Mouse (Mus musculus) testis, adult 2 months (tissue): ENCODE measurements around the gene Snu13. TPM values are rescaled to one million over a fixed set of nuclear protein-coding genes. Genes with fewer than 3 reads are reported as not detected.

ENCODE experiments used
- H3K27ac ChIP-seq: fragments of 200-500 bp; 2 replicates; pipeline ENCODE4 v1.5.1; 2012; ENCODE audit warnings: low read depth, low read length; ENCODE audit not compliant: control insufficient read depth, insufficient read depth
- H3K27me3 ChIP-seq: fragments of 200-500 bp; 2 replicates; pipeline ENCODE4 v1.6.1; 2012; ENCODE audit warnings: mild to moderate bottlenecking, low read length, moderate library complexity; ENCODE audit not compliant: control insufficient read depth, insufficient read depth
- H3K36me3 ChIP-seq: fragments of 200-500 bp; 2 replicates; pipeline ENCODE4 v1.6.1; 2012; ENCODE audit warnings: mild to moderate bottlenecking, low read length; ENCODE audit not compliant: control insufficient read depth, insufficient read depth
- H3K4me1 ChIP-seq: fragments of 200-500 bp; 2 replicates; pipeline ENCODE4 v1.6.1; 2012; ENCODE audit warnings: low read length; ENCODE audit not compliant: control insufficient read depth, insufficient read depth
- H3K4me3 ChIP-seq: fragments of 200-500 bp; 2 replicates; pipeline ENCODE4 v1.5.1; 2012; ENCODE audit warnings: low read depth, mild to moderate bottlenecking, low read length, moderate library complexity, mixed read lengths; ENCODE audit not compliant: control insufficient read depth
- CTCF ChIP-seq: fragments of 200-500 bp; IDR thresholded peaks from 2 replicates; pipeline ENCODE4 v1.5.1; 2012; ENCODE audit warnings: low read depth, mild to moderate bottlenecking, inconsistent platforms, low read length, moderate library complexity; ENCODE audit not compliant: control insufficient read depth, insufficient read depth, insufficient replicate concordance
- POLR2A ChIP-seq: fragments of 200-500 bp; IDR thresholded peaks from 2 replicates; pipeline ENCODE4 v1.6.1; 2012; ENCODE audit warnings: low read depth, mild to moderate bottlenecking, inconsistent platforms, low read length, moderate library complexity; ENCODE audit not compliant: control insufficient read depth
- polyA plus RNA-seq: library from polyadenylated mRNA; depleted of rRNA; stranded (reverse); fragments of >200 nt; gene quantifications from 2 replicates; pipeline ENCODE4 v1.2.3, GENCODE M21; 2012

Snu13 gene
- polyA plus RNA-seq, 1 experiment, result 68.8 TPM

DNA sequence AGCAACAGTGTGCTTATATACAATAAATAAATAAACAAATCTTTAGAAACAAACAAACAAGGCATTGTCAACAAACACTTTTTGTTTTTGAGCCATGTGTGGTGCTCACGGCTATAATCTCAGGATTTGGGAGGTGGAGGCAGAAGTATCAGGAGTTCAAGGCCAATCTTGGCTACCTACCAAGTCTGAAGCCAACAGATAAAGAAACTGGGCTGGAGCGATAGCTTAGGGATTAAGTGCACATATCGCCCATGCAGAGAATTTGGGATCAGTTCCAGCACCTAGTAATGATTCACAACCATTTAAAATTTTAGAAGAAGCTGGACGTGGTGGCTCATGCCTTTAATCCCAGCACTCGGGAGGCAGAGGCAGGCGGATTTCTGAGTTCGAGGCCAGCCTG lies 26.1 kb upstream of the Snu13 start:
- no peaks in the 10 kb centered on the region for H3K36me3 ChIP-seq
- H3K4me1 ChIP-seq, result peaks cover 8% of the 10 kb centered on the region
- TF ChIP-seq POLR2A (no peak), CTCF (no peak)
- H3K27ac ChIP-seq, result no peak overlapping the region
- no peak overlapping the region for H3K4me3 ChIP-seq
- no peaks in the 10 kb centered on the region for H3K27me3 ChIP-seq

DNA sequence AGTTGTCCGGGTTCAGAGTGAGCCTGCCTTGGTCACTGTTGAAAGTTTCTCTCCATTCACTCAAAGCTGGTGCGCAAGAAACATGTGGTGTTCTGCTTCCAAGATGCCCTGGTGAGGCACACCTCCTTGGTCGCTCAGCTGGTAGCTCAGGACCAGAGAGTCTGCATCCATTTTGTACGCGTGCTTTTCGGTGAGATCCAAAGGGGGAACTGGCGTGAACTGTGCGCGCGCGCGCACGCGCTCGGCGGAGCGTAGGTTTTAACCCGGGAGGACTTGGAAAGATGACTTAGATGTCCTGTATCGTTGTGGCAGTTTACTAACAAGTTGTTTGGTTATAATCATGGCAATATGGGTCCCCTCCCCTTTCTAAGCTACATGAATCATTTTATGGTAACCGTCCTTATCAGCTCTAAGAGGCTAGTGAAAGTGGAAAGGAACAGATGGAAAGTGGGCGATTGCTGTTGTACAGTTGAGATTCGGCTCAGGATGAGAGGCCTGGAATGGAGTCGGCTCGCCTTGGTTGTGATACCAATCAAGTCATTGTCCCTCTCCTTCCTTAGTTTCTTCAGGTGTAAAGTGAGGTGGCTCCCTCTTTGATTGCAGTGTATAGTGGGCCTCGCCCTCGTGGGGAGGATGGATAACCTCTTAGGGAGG lies 24.5 kb upstream of the Snu13 start:
- Histone ChIP-seq H3K4me3 (no peak overlapping the region), H3K27me3 (no peaks in the 10 kb centered on the region), H3K36me3 (no peaks in the 10 kb centered on the region), H3K4me1 (peaks cover 8% of the 10 kb centered on the region), H3K27ac (no peak overlapping the region)
- TF ChIP-seq POLR2A (no peak), CTCF (no peak)

DNA sequence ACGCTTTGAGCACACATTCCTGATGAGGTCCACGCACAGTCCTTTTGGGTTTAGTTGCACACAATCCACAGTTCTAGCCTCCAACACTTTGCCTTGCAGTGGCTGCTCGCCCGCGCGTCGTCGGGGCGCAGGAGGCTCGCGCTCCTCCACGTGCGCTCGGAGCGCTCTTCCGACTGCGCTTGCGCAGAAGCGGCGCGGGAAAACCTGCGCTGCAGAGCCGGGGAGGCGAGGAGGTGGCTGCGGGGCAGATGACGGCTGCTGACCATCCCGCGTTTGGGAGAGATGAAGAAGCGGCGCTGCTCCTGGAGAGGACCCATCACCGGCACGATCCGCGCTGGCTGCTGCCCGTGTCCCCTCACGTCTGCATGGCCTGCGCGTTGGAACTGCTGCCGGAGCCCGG lies 22.5 kb upstream of the Snu13 start, which contains the start of gene Mei1:
TSS of gene Mei1 (plus strand) at position 99 of the 400 bp plus-strand sequence.
- H3K27me3 ChIP-seq, result no peaks in the 10 kb centered on the region

DNA sequence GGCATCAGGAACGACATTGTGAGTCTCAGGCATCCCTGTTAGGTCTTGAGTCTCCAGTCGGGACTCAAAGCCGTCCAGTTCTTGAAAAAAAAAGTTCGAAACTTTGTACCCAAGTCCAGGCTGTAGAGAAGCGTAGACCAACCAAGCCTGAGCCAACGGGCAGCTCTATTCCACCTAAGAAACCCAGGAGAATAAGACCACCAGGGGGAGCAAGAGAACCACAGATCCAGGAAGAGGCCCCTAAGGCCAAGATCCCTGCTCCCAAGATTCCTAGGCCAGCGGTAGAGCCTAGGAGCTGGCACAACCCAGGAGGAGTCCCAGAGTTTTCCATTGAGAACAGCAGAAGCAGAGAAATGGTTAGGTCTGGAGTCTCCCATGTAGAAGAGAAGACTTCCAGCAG lies 18.1 kb upstream of the Snu13 start:
- H3K27me3 ChIP-seq, result no peaks in the 10 kb centered on the region; the same call in 1 of the 2 replicates
- no peak overlapping the region for H3K27ac ChIP-seq
- TF ChIP-seq POLR2A (no peak), CTCF (peak; percentile 58)
- no peaks in the 10 kb centered on the region for H3K36me3 ChIP-seq
- peaks cover 16% of the 10 kb centered on the region for H3K4me1 ChIP-seq
- H3K4me3 ChIP-seq, result peak overlapping the region; percentile 72

More for the DNA sequence above, 22.5 kb upstream of the Snu13 start, which contains the start of gene Mei1:
- Histone ChIP-seq H3K4me3 (peak within 1 kb of the TSS; percentile 85), H3K27ac (peak within 1 kb of the TSS; percentile 25; the same call in 1 of the 2 replicates), H3K36me3 (no peaks in the 10 kb centered on the region), H3K4me1 (peaks cover 10% of the 10 kb centered on the region)
- TF ChIP-seq POLR2A (no peak), CTCF (no peak)

DNA sequence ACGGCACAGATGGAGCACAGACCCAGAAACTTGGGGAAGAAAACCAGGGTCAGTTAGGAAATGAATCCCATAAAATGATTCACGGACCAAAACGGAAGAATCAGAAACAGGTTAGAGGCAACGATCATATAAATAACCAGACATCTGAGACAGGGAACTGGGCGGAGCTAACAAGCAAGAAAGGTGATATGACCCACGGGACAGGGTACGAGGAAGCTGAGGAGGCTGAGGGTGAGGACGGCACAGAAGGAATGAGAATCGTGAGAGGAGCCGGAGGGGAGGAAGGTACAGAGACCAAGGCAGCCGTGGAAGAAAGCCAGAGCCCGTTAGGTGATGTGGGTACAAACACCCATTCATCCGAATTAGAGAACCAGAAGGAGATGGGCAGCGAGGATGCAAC lies 16.5 kb upstream of the Snu13 start:
- Histone ChIP-seq H3K27ac (no peak overlapping the region), H3K4me3 (peak overlapping the region; percentile 72), H3K36me3 (no peaks in the 10 kb centered on the region), H3K4me1 (peaks cover 11% of the 10 kb centered on the region), H3K27me3 (no peaks in the 10 kb centered on the region; the same call in 1 of the 2 replicates)
- TF ChIP-seq POLR2A (no peak), CTCF (no peak)

DNA sequence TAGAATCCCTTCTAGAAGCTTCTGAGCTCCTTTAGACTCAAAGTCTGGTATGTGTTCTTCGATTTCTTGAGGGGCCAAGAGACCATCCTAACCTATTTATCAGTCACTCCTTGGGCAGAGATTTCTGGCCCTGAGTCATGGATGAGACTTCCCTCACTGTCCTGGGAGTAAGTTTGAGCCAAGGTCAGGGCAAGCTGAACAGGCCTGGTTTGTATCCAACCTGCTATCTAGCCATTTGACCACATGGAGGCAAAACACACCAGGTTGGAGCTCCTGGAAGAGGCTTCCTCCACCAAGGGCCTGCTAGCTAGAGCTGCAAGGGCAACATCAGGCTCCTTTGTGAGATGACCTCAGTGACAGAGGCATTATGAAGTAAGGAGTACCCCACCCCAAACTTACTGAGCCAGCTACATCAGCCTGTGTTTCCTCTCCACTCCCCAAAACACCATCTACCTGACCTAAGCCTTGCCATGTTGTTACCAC lies 11.4 kb upstream of the Snu13 start, which contains the start of gene 4930407I10Rik:
TSS of gene 4930407I10Rik (plus strand) at position 433 of the 483 bp plus-strand sequence.
- Histone ChIP-seq H3K27me3 (no peaks in the 10 kb centered on the region), H3K4me3 (peak within 1 kb of the TSS; percentile 75), H3K4me1 (peaks cover 2% of the 10 kb centered on the region; the same call in 1 of the 2 replicates), H3K27ac (peak within 1 kb of the TSS; percentile 23; the same call in 1 of the 2 replicates), H3K36me3 (no peaks in the 10 kb centered on the region)
- TF ChIP-seq CTCF, result no peak
- TF ChIP-seq POLR2A, result no peak; the same call in 1 of the 2 replicates

DNA sequence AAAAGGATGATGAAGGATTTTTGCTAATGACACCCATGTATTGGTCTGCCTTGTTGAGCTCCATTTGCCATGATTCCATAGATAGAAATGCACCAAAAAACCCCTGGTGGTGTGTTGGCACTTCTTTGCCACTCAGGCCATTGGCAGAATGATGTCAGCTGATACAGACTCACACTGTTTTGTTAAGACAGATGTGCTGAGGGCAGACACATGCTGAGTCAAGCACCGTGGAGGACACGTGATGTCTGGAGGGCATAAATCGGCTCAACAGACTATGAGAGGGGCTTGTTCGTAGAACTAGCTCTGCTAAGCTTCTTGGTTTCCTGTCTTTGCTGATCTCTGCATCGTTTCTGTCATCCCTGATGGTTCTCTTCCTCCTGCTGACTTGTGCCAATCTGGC lies 5.1 kb upstream of the Snu13 start:
- Histone ChIP-seq H3K27me3 (no peaks in the 10 kb centered on the region), H3K36me3 (no peaks in the 10 kb centered on the region), H3K27ac (no peak overlapping the region), H3K4me1 (no peaks in the 10 kb centered on the region), H3K4me3 (no peak overlapping the region)
- TF ChIP-seq POLR2A (no peak), CTCF (no peak)
